Mouse (Mus musculus): Measurements from ENCODE around the gene Wdr81. TPM values are rescaled to one million over a fixed set of nuclear protein-coding genes. Genes with fewer than 3 reads are reported as not detected.

The Wdr81 gene
- polyA plus RNA-seq (2015; fragmentation: Nextera tagmentation; extraction: Ambion mirVana): 5.8 and 6.5 TPM in 2 replicates

DNA sequence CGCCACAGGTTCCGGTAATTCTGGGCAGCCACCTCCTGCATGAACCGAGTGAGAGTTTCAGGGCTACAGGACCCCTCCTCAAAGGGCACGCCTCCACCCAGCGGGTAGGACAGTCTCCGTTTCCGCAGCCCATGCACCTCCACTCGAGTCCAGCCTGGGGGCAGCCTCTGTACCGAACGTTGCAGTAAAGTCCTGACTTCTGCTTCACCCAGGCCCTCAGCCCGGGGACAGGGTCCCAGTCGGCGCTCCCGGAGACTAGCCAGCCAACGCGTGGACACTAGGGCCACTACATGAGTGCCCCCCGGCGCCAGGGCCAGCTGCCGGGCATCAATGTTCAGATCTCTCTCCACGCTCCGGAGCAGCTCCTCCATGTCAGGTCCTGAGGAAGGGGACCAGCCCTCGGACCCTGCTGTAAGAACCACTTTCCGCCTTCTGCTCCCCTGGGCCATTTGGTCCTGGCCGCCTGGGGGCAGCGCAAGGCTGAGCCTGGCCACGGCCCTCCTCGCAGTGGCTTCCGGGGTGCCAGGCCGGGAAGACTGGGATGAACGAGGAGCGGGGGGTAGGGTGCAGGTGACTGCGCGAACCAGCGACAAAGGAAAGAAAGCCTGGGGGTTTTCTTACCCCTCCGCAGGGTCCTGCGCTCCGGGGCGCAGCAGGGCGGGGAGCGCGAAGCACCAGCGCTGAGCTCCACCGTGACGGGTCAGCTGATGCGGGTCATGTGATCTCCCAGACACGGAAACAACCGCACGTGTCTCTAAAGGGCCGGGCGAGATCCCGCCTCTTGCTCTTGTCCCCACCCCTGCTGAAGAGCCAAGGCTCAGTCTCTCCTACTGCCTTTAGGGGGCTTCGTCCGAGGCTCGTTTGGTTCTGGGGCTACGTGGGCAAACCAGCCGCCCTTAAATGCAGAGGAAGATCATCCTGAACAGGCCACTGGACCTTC is at the start of gene Wdr81:
Gene Wdr81, minus strand, starts transcription at position 727 of the 940 bp plus-strand sequence.
- ATAC-seq (ENCODE audit: insufficient number of reproducible peaks, low FRiP score, low TSS enrichment, low read depth): peak; percentile 93
- peak within 1 kb of the TSS; percentile 100 for H3K4me2 ChIP-seq
- H3K4me1 ChIP-seq: peaks cover 39% of the 10 kb centered on the region
- H3K4me3 ChIP-seq: peak within 1 kb of the TSS; percentile 72
- 1% methylated on average over 56 of the region's 56 CpGs for WGBS
- no peaks in the 10 kb centered on the region for H3K9me3 ChIP-seq
- peak within 1 kb of the TSS; percentile 83 for H3K27ac ChIP-seq
- H3K36me3 ChIP-seq: peaks cover 18% of the 10 kb centered on the region
- H3K27me3 ChIP-seq: no peaks in the 10 kb centered on the region
- peak within 1 kb of the TSS; percentile 56 for H3K9ac ChIP-seq

DNA sequence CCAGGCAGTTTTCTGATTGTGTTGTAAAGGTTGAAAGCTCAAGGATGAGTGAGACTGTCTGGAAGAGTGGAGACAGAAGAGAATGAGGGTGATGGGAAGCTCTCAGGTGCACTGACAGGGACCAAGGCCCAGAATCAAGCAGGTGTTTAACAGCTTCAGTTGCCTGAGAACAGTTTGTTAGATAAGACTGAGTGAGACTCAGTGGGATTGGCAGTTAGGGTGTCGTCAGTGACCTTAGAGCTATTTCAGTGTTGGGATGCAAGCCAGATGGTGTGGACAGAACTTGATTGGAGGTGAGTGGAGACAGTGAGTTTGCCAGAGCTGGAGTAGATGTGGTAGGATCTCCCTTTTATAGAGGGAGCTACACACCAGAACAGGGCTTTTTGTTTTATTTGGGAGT is 43.6 kb upstream of the Wdr81 start:
- H3K9ac ChIP-seq: no peak overlapping the region
- no peak for ATAC-seq (ENCODE audit: insufficient number of reproducible peaks, low FRiP score, low TSS enrichment, low read depth)
- H3K4me1 ChIP-seq: no peaks in the 10 kb centered on the region
- no peaks in the 10 kb centered on the region for H3K9me3 ChIP-seq
- H3K27me3 ChIP-seq: no peaks in the 10 kb centered on the region
- H3K4me2 ChIP-seq: no peak overlapping the region
- H3K36me3 ChIP-seq: peaks cover 99% of the 10 kb centered on the region
- WGBS: 88% methylated on average over 1 of the region's 1 CpGs
- H3K4me3 ChIP-seq: no peak overlapping the region
- H3K27ac ChIP-seq: no peak overlapping the region

DNA sequence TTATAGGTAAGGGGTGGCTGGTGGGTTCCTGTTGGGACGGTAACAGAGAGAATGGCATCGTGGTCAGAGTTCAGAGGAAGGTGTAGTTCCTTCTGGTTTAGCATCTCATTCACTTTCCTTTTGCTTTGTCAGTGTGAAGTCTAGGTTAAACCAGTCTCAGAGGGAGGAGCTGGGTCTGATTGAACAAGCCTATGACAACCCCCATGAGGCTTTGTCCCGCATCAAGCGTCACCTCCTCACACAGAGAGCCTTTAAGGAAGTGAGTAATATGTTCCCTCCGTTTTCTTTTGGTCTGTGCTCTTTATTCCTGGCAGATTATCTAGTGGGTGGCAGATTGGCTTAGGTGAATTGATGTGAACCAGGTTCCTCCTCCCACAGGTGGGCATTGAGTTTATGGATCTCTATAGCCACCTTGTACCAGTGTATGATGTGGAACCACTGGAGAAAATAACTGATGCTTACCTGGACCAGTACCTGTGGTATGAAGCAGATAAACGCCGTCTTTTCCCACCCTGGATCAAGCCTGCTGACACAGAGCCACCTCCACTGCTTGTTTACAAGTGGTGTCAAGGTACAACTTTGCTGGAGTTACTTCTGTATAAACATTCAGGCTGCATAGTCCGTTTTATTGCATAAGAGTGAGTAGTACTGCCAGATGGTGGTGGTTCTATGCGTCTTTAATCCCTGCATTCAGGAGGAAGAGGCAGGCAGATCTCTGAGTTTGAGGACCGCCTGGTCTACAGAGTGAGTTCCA is 40.0 kb upstream of the Wdr81 start:
- no peak for ATAC-seq (ENCODE audit: insufficient number of reproducible peaks, low FRiP score, low TSS enrichment, low read depth)
- Histone ChIP-seq H3K27me3 (no peaks in the 10 kb centered on the region), H3K9ac (no peak overlapping the region), H3K4me1 (no peaks in the 10 kb centered on the region), H3K27ac (no peak overlapping the region), H3K4me2 (no peak overlapping the region), H3K4me3 (no peak overlapping the region), H3K36me3 (peaks cover 100% of the 10 kb centered on the region), H3K9me3 (no peaks in the 10 kb centered on the region)
- 90% methylated on average over 10 of the region's 10 CpGs for WGBS

DNA sequence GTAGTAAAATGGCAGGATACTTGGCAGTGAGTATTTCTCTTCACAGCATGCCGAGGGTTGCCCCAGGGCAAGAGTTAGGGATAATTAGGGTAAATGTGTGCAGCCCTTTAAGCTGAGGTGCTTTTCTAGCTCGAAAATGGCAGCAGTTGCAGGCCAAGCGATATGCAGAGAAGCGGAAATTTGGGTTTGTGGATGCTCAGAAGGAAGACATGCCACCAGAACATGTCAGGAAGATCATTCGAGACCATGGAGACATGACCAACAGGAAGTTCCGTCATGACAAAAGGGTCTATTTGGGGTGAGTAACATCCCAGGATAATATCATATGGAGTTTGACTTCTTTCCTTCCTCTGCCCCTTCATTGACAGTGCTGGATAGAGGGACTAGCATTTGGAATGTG is 33.0 kb upstream of the Wdr81 start:
- Histone ChIP-seq H3K36me3 (peaks cover 34% of the 10 kb centered on the region), H3K4me2 (peak overlapping the region; percentile 82), H3K9me3 (no peaks in the 10 kb centered on the region), H3K4me3 (peak overlapping the region; percentile 90), H3K9ac (peak overlapping the region; percentile 95), H3K4me1 (peaks cover 8% of the 10 kb centered on the region), H3K27ac (no peak overlapping the region), H3K27me3 (peaks cover 3% of the 10 kb centered on the region; the same call in 1 of the 2 replicates)
- no peak for ATAC-seq (ENCODE audit: insufficient number of reproducible peaks, low FRiP score, low TSS enrichment, low read depth)
- 34% methylated on average over 6 of the region's 6 CpGs for WGBS

DNA sequence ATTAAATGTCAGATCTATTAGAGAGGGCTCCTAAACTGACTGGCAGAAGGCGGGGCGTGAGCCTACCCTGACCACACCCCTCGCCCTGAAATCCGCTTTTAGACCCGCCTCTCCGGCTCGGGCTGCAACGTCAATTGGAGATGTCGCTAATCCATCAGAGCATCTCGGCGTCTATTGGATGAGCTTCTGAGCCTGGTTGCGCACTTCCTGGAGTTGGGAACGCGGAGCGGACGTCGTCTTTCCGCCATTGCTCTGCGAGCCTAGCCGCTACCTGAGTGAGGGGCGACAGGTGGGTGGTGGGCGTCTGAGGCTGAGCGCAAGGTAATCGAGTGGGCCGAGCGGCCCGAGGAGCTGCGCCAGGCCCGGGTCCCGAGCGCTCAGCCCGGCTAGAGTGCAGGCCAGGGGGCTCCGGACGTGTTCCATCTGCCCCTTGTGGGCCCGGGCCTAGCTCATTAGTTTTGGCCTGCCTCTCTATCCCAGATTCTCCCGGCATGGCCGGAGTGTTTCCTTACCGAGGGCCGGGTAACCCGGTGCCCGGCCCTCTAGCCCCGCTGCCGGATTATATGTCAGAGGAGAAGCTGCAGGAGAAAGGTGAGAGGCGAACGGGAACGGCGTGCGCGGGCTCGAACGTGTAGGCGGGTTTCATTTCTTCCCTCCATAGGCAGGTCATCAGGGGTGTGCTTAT is 32.2 kb upstream of the Wdr81 start, which contains the start of gene Prpf8:
Gene Prpf8, plus strand, starts transcription at position 216 of the 685 bp plus-strand sequence.
- Histone ChIP-seq H3K36me3 (peaks cover 27% of the 10 kb centered on the region), H3K4me3 (peak within 1 kb of the TSS; percentile 90), H3K4me2 (peak within 1 kb of the TSS; percentile 82), H3K27me3 (peaks cover 3% of the 10 kb centered on the region; the same call in 1 of the 2 replicates), H3K9ac (peak within 1 kb of the TSS; percentile 95), H3K27ac (peak within 1 kb of the TSS; percentile 82), H3K4me1 (peaks cover 8% of the 10 kb centered on the region), H3K9me3 (no peaks in the 10 kb centered on the region)
- under 1% methylated on average over 52 of the region's 52 CpGs for WGBS
- ATAC-seq (ENCODE audit: insufficient number of reproducible peaks, low FRiP score, low TSS enrichment, low read depth): peak; percentile 99

DNA sequence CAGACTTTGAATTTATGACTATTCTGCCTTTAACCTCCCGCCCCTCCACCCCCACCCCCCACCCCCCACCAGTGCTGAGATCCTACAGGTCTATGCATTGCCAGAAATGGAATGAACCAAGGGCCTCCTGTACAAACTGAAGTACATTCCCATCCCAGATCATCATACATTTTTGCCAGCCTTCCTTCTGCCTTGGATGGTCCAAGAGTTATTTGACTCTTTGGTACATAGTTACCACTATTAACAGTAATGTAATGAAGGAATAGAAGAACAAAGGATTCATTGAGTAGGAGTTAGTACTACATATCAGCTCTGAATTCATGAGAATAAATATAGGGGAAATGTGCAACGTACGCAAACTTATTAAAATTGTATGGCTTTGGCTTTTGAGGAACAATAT is 31.7 kb upstream of the Wdr81 start:
- H3K4me2 ChIP-seq: peak overlapping the region; percentile 22; the same call in 1 of the 2 replicates
- H3K36me3 ChIP-seq: peaks cover 21% of the 10 kb centered on the region
- 22% methylated on average over 3 of the region's 3 CpGs for WGBS
- H3K27me3 ChIP-seq: peaks cover 3% of the 10 kb centered on the region; the same call in 1 of the 2 replicates
- H3K27ac ChIP-seq: no peak overlapping the region
- H3K9ac ChIP-seq: no peak overlapping the region
- peaks cover 8% of the 10 kb centered on the region for H3K4me1 ChIP-seq
- H3K9me3 ChIP-seq: no peaks in the 10 kb centered on the region
- no peak for ATAC-seq (ENCODE audit: insufficient number of reproducible peaks, low FRiP score, low TSS enrichment, low read depth)
- H3K4me3 ChIP-seq: peak overlapping the region; percentile 90

DNA sequence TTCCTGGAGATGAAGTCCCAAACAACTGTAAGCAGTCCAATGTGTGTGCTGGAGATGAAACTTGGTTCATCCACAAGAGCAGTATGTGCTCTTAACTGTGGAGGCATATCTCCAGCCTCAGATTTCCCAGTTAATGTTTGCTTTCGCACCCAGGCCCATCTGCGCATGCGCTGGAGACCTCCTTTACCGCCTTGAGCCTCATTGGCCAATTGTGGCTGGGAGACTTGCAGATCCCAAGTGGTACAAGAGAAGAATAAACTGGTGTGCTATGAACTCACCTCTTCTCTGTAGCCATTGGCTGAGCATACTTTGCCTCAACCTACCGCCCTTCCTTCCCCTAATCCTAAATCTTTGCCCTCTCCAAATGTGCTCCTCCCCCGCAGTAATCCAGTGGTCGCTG is 18.9 kb upstream of the Wdr81 start:
- H3K9ac ChIP-seq: no peak overlapping the region
- H3K4me3 ChIP-seq: no peak overlapping the region
- no peak overlapping the region for H3K27ac ChIP-seq
- H3K9me3 ChIP-seq: no peaks in the 10 kb centered on the region
- no peaks in the 10 kb centered on the region for H3K36me3 ChIP-seq
- H3K4me2 ChIP-seq: no peak overlapping the region
- ATAC-seq (ENCODE audit: insufficient number of reproducible peaks, low FRiP score, low TSS enrichment, low read depth): no peak
- H3K4me1 ChIP-seq: peaks cover 4% of the 10 kb centered on the region
- WGBS: 69% methylated on average over 7 of the region's 7 CpGs
- no peaks in the 10 kb centered on the region for H3K27me3 ChIP-seq

DNA sequence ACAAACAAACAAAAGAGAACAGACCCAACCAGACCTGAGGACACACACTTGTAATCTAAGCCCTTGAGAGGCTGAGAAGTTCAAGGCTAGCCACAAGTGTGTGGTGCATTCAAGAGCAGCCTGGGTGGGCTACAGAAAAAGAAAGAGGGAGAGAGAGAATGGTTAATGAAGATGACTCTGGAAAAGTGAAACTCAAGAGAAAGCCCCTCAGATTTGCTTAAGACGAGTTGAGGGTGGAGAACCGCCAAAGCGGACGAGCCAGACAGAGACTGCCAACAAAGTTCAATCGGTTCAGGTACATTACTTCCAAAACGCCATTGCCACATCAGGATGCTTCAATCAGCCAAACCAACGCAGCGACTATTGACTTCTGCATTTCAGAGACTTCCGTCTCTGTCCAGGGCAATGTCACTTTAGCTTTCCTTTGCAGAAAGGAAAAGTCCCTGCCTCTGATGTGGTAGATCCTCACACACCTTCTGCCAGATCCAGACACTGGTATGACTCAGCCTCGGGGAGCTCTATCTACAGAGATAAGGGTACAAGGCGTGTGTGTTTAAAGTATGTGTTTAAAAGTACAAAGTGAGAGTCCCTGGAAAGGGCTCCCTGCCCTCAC is 18.1 kb upstream of the Wdr81 start:
- Histone ChIP-seq H3K4me2 (no peak overlapping the region), H3K4me3 (no peak overlapping the region), H3K9me3 (no peaks in the 10 kb centered on the region), H3K36me3 (no peaks in the 10 kb centered on the region), H3K27ac (no peak overlapping the region), H3K9ac (no peak overlapping the region), H3K4me1 (peaks cover 12% of the 10 kb centered on the region), H3K27me3 (no peaks in the 10 kb centered on the region)
- no peak for ATAC-seq (ENCODE audit: insufficient number of reproducible peaks, low FRiP score, low TSS enrichment, low read depth)
- WGBS: 81% methylated on average over 11 of the region's 11 CpGs

DNA sequence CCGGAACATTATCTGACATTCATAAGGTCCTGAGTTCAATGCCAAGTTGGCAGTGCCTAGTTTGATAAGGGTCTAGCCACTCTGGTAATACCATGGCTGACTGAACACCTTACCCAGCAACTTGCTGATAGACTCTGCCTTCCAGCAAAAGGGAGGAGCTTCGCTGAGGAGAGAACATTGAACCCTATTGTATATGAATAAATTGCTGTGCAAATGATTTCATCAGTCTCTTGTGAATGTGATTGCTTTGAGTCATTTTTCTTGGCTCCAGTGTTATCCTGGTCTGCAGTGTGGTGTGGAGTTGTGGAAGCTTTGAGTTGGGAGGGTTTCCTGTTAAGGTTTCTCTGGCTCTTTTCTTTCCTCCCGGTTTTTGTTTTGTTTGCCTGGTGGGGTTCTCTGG is 16.2 kb upstream of the Wdr81 start:
- Histone ChIP-seq H3K36me3 (peaks cover 4% of the 10 kb centered on the region), H3K9ac (no peak overlapping the region), H3K4me1 (peaks cover 14% of the 10 kb centered on the region), H3K27me3 (no peaks in the 10 kb centered on the region), H3K4me2 (no peak overlapping the region), H3K27ac (no peak overlapping the region), H3K9me3 (no peaks in the 10 kb centered on the region), H3K4me3 (no peak overlapping the region)
- no peak for ATAC-seq (ENCODE audit: insufficient number of reproducible peaks, low FRiP score, low TSS enrichment, low read depth)
- 81% methylated on average over 3 of the region's 3 CpGs for WGBS

DNA sequence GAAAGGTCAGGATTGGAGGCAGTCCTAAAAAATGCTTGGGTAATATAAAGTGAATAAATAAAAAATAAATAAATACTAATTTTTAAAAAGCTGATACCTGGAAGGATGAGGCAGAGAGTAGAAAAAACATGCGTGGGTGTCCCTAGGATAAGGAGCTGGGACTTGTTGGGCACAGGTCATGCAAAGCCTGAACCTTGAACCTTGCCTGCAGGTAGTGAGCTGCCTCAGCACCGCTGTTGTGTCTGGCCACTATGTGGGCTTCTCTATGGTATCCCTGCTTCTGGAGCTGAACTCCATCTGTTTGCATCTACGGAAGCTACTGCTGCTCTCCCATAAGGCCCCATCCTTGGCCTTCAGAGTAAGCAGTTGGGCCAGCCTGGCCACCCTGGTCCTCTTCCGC is 14.7 kb upstream of the Wdr81 start:
- no peaks in the 10 kb centered on the region for H3K9me3 ChIP-seq
- no peak overlapping the region for H3K27ac ChIP-seq
- H3K4me2 ChIP-seq: no peak overlapping the region
- peaks cover 14% of the 10 kb centered on the region for H3K4me1 ChIP-seq
- H3K9ac ChIP-seq: no peak overlapping the region
- WGBS: 92% methylated on average over 4 of the region's 4 CpGs
- no peaks in the 10 kb centered on the region for H3K27me3 ChIP-seq
- no peak for ATAC-seq (ENCODE audit: insufficient number of reproducible peaks, low FRiP score, low TSS enrichment, low read depth)
- H3K4me3 ChIP-seq: no peak overlapping the region
- H3K36me3 ChIP-seq: peaks cover 17% of the 10 kb centered on the region

DNA sequence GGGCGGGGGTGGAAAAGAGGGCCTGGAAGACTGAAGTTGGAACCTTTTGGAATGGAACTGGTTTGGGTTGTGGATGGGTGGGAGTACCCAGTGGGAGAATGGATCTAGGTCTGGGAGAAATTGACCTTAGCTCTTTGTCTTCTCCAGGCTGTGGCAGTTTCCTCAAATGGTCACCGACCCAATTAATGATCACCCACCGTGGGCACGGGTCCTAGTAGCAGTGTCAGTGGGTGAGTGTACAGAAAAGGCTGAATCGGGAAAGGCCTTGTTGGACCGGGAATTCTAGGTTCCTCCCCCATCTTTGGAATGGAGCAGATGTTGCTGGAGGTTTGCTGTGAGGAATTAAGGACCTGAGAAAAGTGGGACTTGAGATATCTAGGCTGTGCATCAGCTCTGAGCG is 13.9 kb upstream of the Wdr81 start:
- peak overlapping the region; percentile 69 for H3K4me2 ChIP-seq
- peak overlapping the region; percentile 44 for H3K4me3 ChIP-seq
- no peak for ATAC-seq (ENCODE audit: insufficient number of reproducible peaks, low FRiP score, low TSS enrichment, low read depth)
- H3K27me3 ChIP-seq: no peaks in the 10 kb centered on the region
- H3K9me3 ChIP-seq: no peaks in the 10 kb centered on the region
- peaks cover 17% of the 10 kb centered on the region for H3K36me3 ChIP-seq
- 62% methylated on average over 7 of the region's 7 CpGs for WGBS
- H3K27ac ChIP-seq: 0 out of 2 replicates have a peak overlapping the region, but pooled peaks have one; percentile 38
- peaks cover 19% of the 10 kb centered on the region for H3K4me1 ChIP-seq
- H3K9ac ChIP-seq: no peak overlapping the region

Measured in limb, embryonic 15.5 days (tissue).